Mouse (Mus musculus) liver, embryonic 14.5 days (tissue): ENCODE results near the gene Eya4.

Experiments used
- CTCF ChIP-seq: IDR thresholded peaks from 2 replicates; pipeline ENCODE4 v1.5.1; 2016; ENCODE audit warnings: antibody characterized with exemption, low read depth, control low read depth
- EP300 ChIP-seq: IDR thresholded peaks from 2 replicates; pipeline ENCODE4 v1.6.1; 2016; ENCODE audit warnings: antibody characterized with exemption, low read depth

DNA sequence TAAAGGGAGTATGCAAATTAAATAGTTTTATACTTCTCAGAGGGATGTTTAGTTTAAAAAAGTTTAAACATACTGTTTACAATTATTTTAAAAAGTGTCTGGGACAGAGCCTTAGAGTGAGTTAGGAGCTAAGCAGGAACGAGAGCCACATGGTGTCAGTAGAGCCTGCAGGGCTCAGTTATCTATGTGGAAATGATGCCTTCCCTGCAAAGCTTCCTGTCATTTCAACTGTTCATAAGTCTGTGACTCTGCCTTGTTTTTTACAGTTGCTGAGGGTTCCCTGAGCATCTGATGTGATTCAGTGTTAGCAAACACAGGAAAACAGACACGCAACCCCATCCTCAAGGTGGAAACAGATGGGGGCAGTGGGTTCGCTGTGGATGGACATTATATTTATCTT lies 235.3 kb downstream of the Eya4 start:
- no peak for TF ChIP-seq CTCF
- no peak for TF ChIP-seq EP300
